In genomic region chr7:123465692-123466387, GRCm38 (mm10) we compare ENCODE assay signal across 8 mouse cellular contexts. TPM values are rescaled to one million over a fixed set of nuclear protein-coding genes. Genes with fewer than 3 reads are reported as not detected.
DNase-seq lines count a peak whose midpoint lies in the region; ATAC-seq and TF ChIP-seq lines count a peak whose summit lies in the region.

No protein-coding gene starts in this region.

- no peak overlapping the region for H3K27ac ChIP-seq in lung, embryonic 14.5 days (ENCODE audit: low read depth)

- no peaks in the 10 kb centered on the region for H3K4me1 ChIP-seq in lung, embryonic 14.5 days (ENCODE audit: insufficient read depth)

- TF ChIP-seq CTCF in lung, embryonic 14.5 days (IDR thresholded peaks at IDR 0.05; ENCODE audit: low read depth): peak; percentile 93

- 22% methylated on average over 6 of the region's 6 CpGs for WGBS in lung, embryonic 14.5 days

- no peaks in the 10 kb centered on the region for H3K27me3 ChIP-seq in lung, embryonic 14.5 days (ENCODE audit: insufficient read depth, low read length)

- peak; percentile 81; the same call in 1 of the 2 replicates for ATAC-seq in lung, embryonic 14.5 days (ENCODE audit: insufficient read depth)

- H3K9me3 ChIP-seq in lung, embryonic 14.5 days (ENCODE audit: low read depth, low read length): no peaks in the 10 kb centered on the region

- peak; percentile 80 for DNase-seq in MN1 (ENCODE audit: low spot score)
- DNase-seq in c-Kit-positive CD71-negative TER-119-negative erythroid progenitor cells, embryonic 14.5 days (ENCODE audit: low read depth): peak; percentile 38
- DNase-seq in fibroblast of lung, adult 2 months (ENCODE audit: low read depth): peak; percentile 39
- peak; percentile 74 to 86 for DNase-seq in heart, postnatal 14 days
- DNase-seq in layer of hippocampus, adult 11-12 months (ENCODE audit: low spot score): peak; percentile 74
- peak; percentile 92 for DNase-seq in lung, embryonic 14.5 days
- peak; percentile 42 for DNase-seq in ovary, postnatal 10 days (ENCODE audit: low spot score)
- peak; percentile 63 for DNase-seq in thymus, postnatal 14 days

- H3K4me2 ChIP-seq in lung, embryonic 14.5 days: no peak overlapping the region

- no peaks in the 10 kb centered on the region for H3K36me3 ChIP-seq in lung, embryonic 14.5 days (ENCODE audit: insufficient read depth)

- no peak overlapping the region for H3K9ac ChIP-seq in lung, embryonic 14.5 days

- intact Hi-C loops in heart, postnatal 14 days (cut with DNase I): loop anchor here (1.0 to 10.0 kb wide), 6 partner anchors 67 to 1001 kb away; no protein-coding TSS in a partner anchor

- H3K4me3 ChIP-seq in lung, embryonic 14.5 days (ENCODE audit: low read depth, low read length): no peak overlapping the region

RNA-seq across cellular contexts. Expression of gene Aqp8, which starts 3.7 kb away (rescaled TPM):
- total RNA-seq in heart, postnatal 14 days (2021): 1 to 10 TPM in 1 of 2 experiments, under 1 TPM in 1; 0.98 to 2.0 TPM
- polyA plus RNA-seq in lung, embryonic 14.5 days (2014; fragmentation: Nextera tagmentation; extraction: Ambion mirVana): not detected in 2 replicates

RNA-seq across cellular contexts. Expression of gene Zkscan2, which starts 34.4 kb away (rescaled TPM):
- total RNA-seq in heart, postnatal 14 days (2021): under 1 TPM; 0.32 to 0.36 TPM
- 2.2 and 3.3 TPM in 2 replicates for polyA plus RNA-seq in lung, embryonic 14.5 days (2014; fragmentation: Nextera tagmentation; extraction: Ambion mirVana)

Comparison
In these comparisons a context has a peak if more than half of its experiments do, and no peak if none do; other contexts are left out.
1. DNase-seq: peak in every context shown above with its lines; median percentile 92 in lung, embryonic 14.5 days; 80 in MN1; 80 in heart, postnatal 14 days; 74 in layer of hippocampus, adult 11-12 months; 63 in thymus, postnatal 14 days; 42 in ovary, postnatal 10 days; 39 in fibroblast of lung, adult 2 months; 38 in c-Kit-positive CD71-negative TER-119-negative erythroid progenitor cells, embryonic 14.5 days.